Mouse (Mus musculus): ENCODE results near the gene Gm438. TPM values are rescaled to one million over a fixed set of nuclear protein-coding genes. Genes with fewer than 3 reads are reported as not detected.
"Not testable (repeated sequence)": the region's sequence is repeated elsewhere in the genome, so short reads cannot be mapped to it uniquely, and the experiment has no call there.

Gm438 gene
- polyA plus RNA-seq (2014; fragmentation: Nextera tagmentation; extraction: Ambion mirVana): not detected in 2 replicates

- no peak for DNase-seq (ENCODE audit: low spot score, missing footprints)
These were observed at the start of gene Gm438 for GRCm38 (mm10) chr4:144786483-144786882. Gene Gm438 (minus strand): TSS chr4:144786583.

GRCm38 (mm10) chr4:144824706-144825105 lies 38.3 kb upstream of the Gm438 start:
- ATAC-seq (ENCODE audit: low FRiP score) (no peak), DNase-seq (ENCODE audit: low spot score, missing footprints) (no peak)
- Histone ChIP-seq H3K9ac (ENCODE audit: low read length) (no peak overlapping the region), H3K4me2 (no peak overlapping the region), H3K9me3 (ENCODE audit: control insufficient read depth, low read length) (peaks cover 2% of the 10 kb centered on the region; the same call in 1 of the 2 replicates), H3K27me3 (ENCODE audit: control insufficient read depth, insufficient read depth, low read length) (no peaks in the 10 kb centered on the region), H3K4me3 (ENCODE audit: low read depth, low read length) (no peak overlapping the region), H3K4me1 (ENCODE audit: control insufficient read depth, insufficient read depth, low read length) (no peaks in the 10 kb centered on the region), H3K36me3 (ENCODE audit: control insufficient read depth, insufficient read depth, low read length) (no peaks in the 10 kb centered on the region), H3K27ac (ENCODE audit: low read depth, low read length) (no peak overlapping the region)
- 72% methylated on average over 2 of the region's 2 CpGs for WGBS

More at GRCm38 (mm10) chr4:144786483-144786882, at the start of gene Gm438:
- H3K4me2 ChIP-seq: no peak within 1 kb of the TSS
- no peak for ATAC-seq (ENCODE audit: low FRiP score)
- no peak within 1 kb of the TSS for H3K27ac ChIP-seq (ENCODE audit: low read depth, low read length)
- H3K9ac ChIP-seq (ENCODE audit: low read length): no peak within 1 kb of the TSS
- H3K36me3 ChIP-seq (ENCODE audit: control insufficient read depth, insufficient read depth, low read length): no peaks in the 10 kb centered on the region
- no peaks in the 10 kb centered on the region for H3K9me3 ChIP-seq (ENCODE audit: control insufficient read depth, low read length)
- H3K4me3 ChIP-seq (ENCODE audit: low read depth, low read length): no peak within 1 kb of the TSS
- no peaks in the 10 kb centered on the region for H3K4me1 ChIP-seq (ENCODE audit: control insufficient read depth, insufficient read depth, low read length)
- no peaks in the 10 kb centered on the region for H3K27me3 ChIP-seq (ENCODE audit: control insufficient read depth, insufficient read depth, low read length)

- Histone ChIP-seq H3K27me3 (ENCODE audit: control insufficient read depth, insufficient read depth, low read length) (no peaks in the 10 kb centered on the region), H3K4me2 (no peak overlapping the region), H3K27ac (ENCODE audit: low read depth, low read length) (no peak overlapping the region), H3K9me3 (ENCODE audit: control insufficient read depth, low read length) (peaks cover 2% of the 10 kb centered on the region; the same call in 1 of the 2 replicates), H3K4me3 (ENCODE audit: low read depth, low read length) (no peak overlapping the region), H3K4me1 (ENCODE audit: control insufficient read depth, insufficient read depth, low read length) (no peaks in the 10 kb centered on the region), H3K36me3 (ENCODE audit: control insufficient read depth, insufficient read depth, low read length) (no peaks in the 10 kb centered on the region), H3K9ac (ENCODE audit: low read length) (no peak overlapping the region)
- ATAC-seq (ENCODE audit: low FRiP score) (no peak), DNase-seq (ENCODE audit: low spot score, missing footprints) (no peak)
- WGBS: 87% methylated on average over 2 of the region's 2 CpGs
These were observed 37.6 kb upstream of the Gm438 start for GRCm38 (mm10) chr4:144823996-144824395.

GRCm38 (mm10) chr4:144807135-144807534 lies 20.8 kb upstream of the Gm438 start:
- DNase-seq (ENCODE audit: low spot score, missing footprints); H3K9ac ChIP-seq (ENCODE audit: low read length); H3K27ac ChIP-seq (ENCODE audit: low read depth, low read length); H3K4me1 ChIP-seq (ENCODE audit: control insufficient read depth, insufficient read depth, low read length); H3K9me3 ChIP-seq (ENCODE audit: control insufficient read depth, low read length); H3K4me3 ChIP-seq (ENCODE audit: low read depth, low read length); ATAC-seq (ENCODE audit: low FRiP score); H3K27me3 ChIP-seq (ENCODE audit: control insufficient read depth, insufficient read depth, low read length); H3K36me3 ChIP-seq (ENCODE audit: control insufficient read depth, insufficient read depth, low read length); H3K4me2 ChIP-seq: not testable (repeated sequence)
- WGBS: 39% methylated on average over 5 of the region's 5 CpGs

GRCm38 (mm10) chr4:144803633-144804032 lies 17.2 kb upstream of the Gm438 start:
- no peak overlapping the region for H3K4me2 ChIP-seq
- no peaks in the 10 kb centered on the region for H3K36me3 ChIP-seq (ENCODE audit: control insufficient read depth, insufficient read depth, low read length)
- H3K27ac ChIP-seq (ENCODE audit: low read depth, low read length): no peak overlapping the region
- H3K4me3 ChIP-seq (ENCODE audit: low read depth, low read length): no peak overlapping the region
- ATAC-seq (ENCODE audit: low FRiP score): no peak
- 87% methylated on average over 3 of the region's 3 CpGs for WGBS
- no peak overlapping the region for H3K9ac ChIP-seq (ENCODE audit: low read length)
- H3K4me1 ChIP-seq (ENCODE audit: control insufficient read depth, insufficient read depth, low read length): no peaks in the 10 kb centered on the region
- H3K27me3 ChIP-seq (ENCODE audit: control insufficient read depth, insufficient read depth, low read length): no peaks in the 10 kb centered on the region
- no peaks in the 10 kb centered on the region for H3K9me3 ChIP-seq (ENCODE audit: control insufficient read depth, low read length)
- DNase-seq (ENCODE audit: low spot score, missing footprints): no peak

GRCm38 (mm10) chr4:144790141-144790540 lies 3.8 kb upstream of the Gm438 start:
- Histone ChIP-seq H3K4me3 (ENCODE audit: low read depth, low read length) (no peak overlapping the region), H3K27ac (ENCODE audit: low read depth, low read length) (no peak overlapping the region), H3K9ac (ENCODE audit: low read length) (no peak overlapping the region), H3K36me3 (ENCODE audit: control insufficient read depth, insufficient read depth, low read length) (no peaks in the 10 kb centered on the region), H3K9me3 (ENCODE audit: control insufficient read depth, low read length) (no peaks in the 10 kb centered on the region), H3K4me1 (ENCODE audit: control insufficient read depth, insufficient read depth, low read length) (no peaks in the 10 kb centered on the region), H3K27me3 (ENCODE audit: control insufficient read depth, insufficient read depth, low read length) (no peaks in the 10 kb centered on the region), H3K4me2 (no peak overlapping the region)
- no peak for ATAC-seq (ENCODE audit: low FRiP score)
- WGBS: 95% methylated on average over 1 of the region's 1 CpGs
- DNase-seq (ENCODE audit: low spot score, missing footprints): no peak

- DNase-seq (ENCODE audit: low spot score, missing footprints) (no peak), ATAC-seq (ENCODE audit: low FRiP score) (no peak)
- H3K4me2 ChIP-seq: no peak overlapping the region
- no peaks in the 10 kb centered on the region for H3K9me3 ChIP-seq (ENCODE audit: control insufficient read depth, low read length)
- no peaks in the 10 kb centered on the region for H3K36me3 ChIP-seq (ENCODE audit: control insufficient read depth, insufficient read depth, low read length)
- no peaks in the 10 kb centered on the region for H3K4me1 ChIP-seq (ENCODE audit: control insufficient read depth, insufficient read depth, low read length)
- H3K9ac ChIP-seq (ENCODE audit: low read length): no peak overlapping the region
- H3K27ac ChIP-seq (ENCODE audit: low read depth, low read length): no peak overlapping the region
- no peaks in the 10 kb centered on the region for H3K27me3 ChIP-seq (ENCODE audit: control insufficient read depth, insufficient read depth, low read length)
- H3K4me3 ChIP-seq (ENCODE audit: low read depth, low read length): no peak overlapping the region
- WGBS: 85% methylated on average over 3 of the region's 3 CpGs
These were observed 3.7 kb downstream of the Gm438 start for GRCm38 (mm10) chr4:144782476-144783197.

- Histone ChIP-seq H3K27ac (ENCODE audit: low read depth, low read length) (no peak overlapping the region), H3K36me3 (ENCODE audit: control insufficient read depth, insufficient read depth, low read length) (no peaks in the 10 kb centered on the region), H3K9ac (ENCODE audit: low read length) (no peak overlapping the region), H3K9me3 (ENCODE audit: control insufficient read depth, low read length) (no peaks in the 10 kb centered on the region; the same call in 1 of the 2 replicates), H3K4me1 (ENCODE audit: control insufficient read depth, insufficient read depth, low read length) (no peaks in the 10 kb centered on the region), H3K4me2 (no peak overlapping the region), H3K27me3 (ENCODE audit: control insufficient read depth, insufficient read depth, low read length) (no peaks in the 10 kb centered on the region), H3K4me3 (ENCODE audit: low read depth, low read length) (no peak overlapping the region)
- no peak for ATAC-seq (ENCODE audit: low FRiP score)
- no peak for DNase-seq (ENCODE audit: low spot score, missing footprints)
- 57% methylated on average over 2 of the region's 2 CpGs for WGBS
These were observed 20.7 kb downstream of the Gm438 start for GRCm38 (mm10) chr4:144765722-144766121.

GRCm38 (mm10) chr4:144749139-144749538 lies 37.2 kb downstream of the Gm438 start:
- H3K9me3 ChIP-seq (ENCODE audit: control insufficient read depth, low read length): peaks cover 3% of the 10 kb centered on the region; the same call in 1 of the 2 replicates
- ATAC-seq (ENCODE audit: low FRiP score) (no peak), DNase-seq (ENCODE audit: low spot score, missing footprints) (no peak)
- no peaks in the 10 kb centered on the region for H3K36me3 ChIP-seq (ENCODE audit: control insufficient read depth, insufficient read depth, low read length)
- WGBS: 50% methylated on average over 1 of the region's 1 CpGs
- no peak overlapping the region for H3K27ac ChIP-seq (ENCODE audit: low read depth, low read length)
- no peaks in the 10 kb centered on the region for H3K4me1 ChIP-seq (ENCODE audit: control insufficient read depth, insufficient read depth, low read length)
- H3K4me3 ChIP-seq (ENCODE audit: low read depth, low read length): no peak overlapping the region
- no peak overlapping the region for H3K9ac ChIP-seq (ENCODE audit: low read length)
- no peaks in the 10 kb centered on the region for H3K27me3 ChIP-seq (ENCODE audit: control insufficient read depth, insufficient read depth, low read length)
- H3K4me2 ChIP-seq: no peak overlapping the region
